Mouse (Mus musculus): ENCODE measurements around the gene Thoc3. TPM values are rescaled to one million over a fixed set of nuclear protein-coding genes. Genes with fewer than 3 reads are reported as not detected.

Thoc3 gene
- polyA plus RNA-seq, 1 experiment from 2014 or later, result 37.8 TPM

- H3K9ac ChIP-seq (ENCODE audit: low read depth, low read length), result no peak overlapping the region
- TF ChIP-seq CTCF (IDR thresholded peaks at IDR 0.05; ENCODE audit: low read depth), result no peak
- no peak overlapping the region for H3K4me3 ChIP-seq (ENCODE audit: low read depth, low read length)
- H3K4me2 ChIP-seq (replicated peaks; ENCODE audit: low read depth), result no peak overlapping the region
- WGBS, result 81% methylated on average over 12 of the region's 12 CpGs
- H3K36me3 ChIP-seq (ENCODE audit: control insufficient read depth, insufficient read depth), result no peaks in the 10 kb centered on the region
- H3K9me3 ChIP-seq (ENCODE audit: control insufficient read depth), result no peaks in the 10 kb centered on the region
- H3K27ac ChIP-seq (ENCODE audit: low read depth, low read length), result no peak overlapping the region
- H3K27me3 ChIP-seq (replicated peaks; ENCODE audit: control insufficient read depth, insufficient read depth, low read length), result no peaks in the 10 kb centered on the region
- H3K4me1 ChIP-seq (replicated peaks; ENCODE audit: control insufficient read depth, insufficient read depth, low read length), result no peaks in the 10 kb centered on the region
- no peak for ATAC-seq
Observed at GRCm38 (mm10) chr13:54420226-54420625, 48.4 kb downstream of the Thoc3 start.

DNA sequence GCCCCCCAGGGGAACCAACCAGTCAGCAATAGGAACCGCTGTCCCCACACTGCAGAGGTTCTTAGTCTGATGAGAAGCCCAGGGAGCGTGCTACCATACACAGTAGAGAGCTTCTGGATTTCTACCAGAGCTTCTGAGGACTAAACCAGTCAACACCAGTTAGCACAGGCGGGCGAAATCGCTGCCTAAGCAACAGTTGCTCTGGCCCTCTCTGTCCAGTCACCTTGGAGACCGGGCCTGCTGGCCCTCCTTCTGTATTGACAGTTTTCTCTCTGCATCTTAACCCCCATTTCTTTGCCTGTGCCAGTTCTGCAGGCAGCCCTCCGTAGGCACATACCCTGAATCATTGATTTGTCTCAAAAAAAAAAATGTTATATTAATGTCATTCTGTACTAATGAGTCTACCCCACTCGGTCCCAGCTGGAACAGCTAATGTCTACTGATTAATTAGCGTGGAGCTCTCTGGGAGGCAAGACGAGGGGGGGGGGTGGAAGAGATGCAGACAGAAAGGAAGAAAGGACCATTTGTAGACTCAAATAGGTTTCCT is 49.8 kb downstream of the Thoc3 start:
- H3K27ac ChIP-seq (ENCODE audit: low read depth, low read length), result no peak overlapping the region
- H3K27me3 ChIP-seq (replicated peaks; ENCODE audit: control insufficient read depth, insufficient read depth, low read length), result no peaks in the 10 kb centered on the region
- ATAC-seq, result no peak
- no peaks in the 10 kb centered on the region for H3K36me3 ChIP-seq (ENCODE audit: control insufficient read depth, insufficient read depth)
- TF ChIP-seq CTCF (IDR thresholded peaks at IDR 0.05; ENCODE audit: low read depth), result no peak
- no peaks in the 10 kb centered on the region for H3K4me1 ChIP-seq (replicated peaks; ENCODE audit: control insufficient read depth, insufficient read depth, low read length)
- no peaks in the 10 kb centered on the region for H3K9me3 ChIP-seq (ENCODE audit: control insufficient read depth)
- no peak overlapping the region for H3K9ac ChIP-seq (ENCODE audit: low read depth, low read length)
- H3K4me2 ChIP-seq (replicated peaks; ENCODE audit: low read depth), result no peak overlapping the region
- WGBS, result 66% methylated on average over 10 of the region's 10 CpGs
- H3K4me3 ChIP-seq (ENCODE audit: low read depth, low read length), result no peak overlapping the region

DNA sequence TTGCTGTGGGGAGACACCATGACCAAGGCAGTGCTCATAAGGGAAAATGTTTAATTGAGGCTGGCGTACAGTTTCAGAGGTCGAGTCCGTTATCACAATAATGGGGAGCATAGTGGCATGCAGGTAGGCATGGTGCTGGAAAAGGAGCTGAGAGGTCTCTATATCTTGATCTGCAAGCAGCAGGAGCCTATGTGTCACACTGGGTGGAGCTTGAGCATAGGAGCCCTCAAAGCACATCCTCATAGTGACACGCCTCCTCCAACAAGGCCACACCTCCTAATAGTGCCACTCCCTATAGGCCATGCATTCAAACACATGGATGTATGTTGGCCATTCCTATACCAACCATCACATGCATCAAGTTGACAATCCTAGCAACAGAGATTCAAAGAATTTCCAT is 53.6 kb downstream of the Thoc3 start:
- H3K4me3 ChIP-seq (ENCODE audit: low read depth, low read length), result no peak overlapping the region
- no peak for TF ChIP-seq CTCF (IDR thresholded peaks at IDR 0.05; ENCODE audit: low read depth)
- no peaks in the 10 kb centered on the region for H3K4me1 ChIP-seq (replicated peaks; ENCODE audit: control insufficient read depth, insufficient read depth, low read length)
- 84% methylated on average over 4 of the region's 4 CpGs for WGBS
- ATAC-seq, result peak; percentile 56
- no peaks in the 10 kb centered on the region for H3K36me3 ChIP-seq (ENCODE audit: control insufficient read depth, insufficient read depth)
- H3K4me2 ChIP-seq (replicated peaks; ENCODE audit: low read depth), result no peak overlapping the region
- no peaks in the 10 kb centered on the region for H3K9me3 ChIP-seq (ENCODE audit: control insufficient read depth)
- no peak overlapping the region for H3K9ac ChIP-seq (ENCODE audit: low read depth, low read length)
- H3K27me3 ChIP-seq (replicated peaks; ENCODE audit: control insufficient read depth, insufficient read depth, low read length), result no peaks in the 10 kb centered on the region
- H3K27ac ChIP-seq (ENCODE audit: low read depth, low read length), result no peak overlapping the region

DNA sequence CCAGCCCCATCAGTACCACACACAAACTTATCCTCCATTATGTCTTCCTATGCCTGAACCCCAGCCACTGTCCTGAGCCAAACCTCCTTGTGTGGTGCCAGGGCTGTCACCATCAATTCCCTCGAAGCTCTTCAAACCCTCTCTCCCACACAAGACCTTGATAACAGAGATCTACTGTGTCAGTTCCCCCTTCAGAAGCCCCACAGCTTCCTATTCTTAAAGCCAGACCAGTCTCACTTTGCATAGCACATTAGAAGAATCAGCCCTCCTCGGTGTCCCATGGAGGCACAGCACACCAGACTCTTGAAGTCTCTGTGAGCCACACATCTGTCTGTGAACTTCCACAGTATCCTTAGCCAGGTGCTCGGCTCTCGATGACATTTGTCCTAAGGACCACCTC is 55.9 kb downstream of the Thoc3 start:
- no peak for TF ChIP-seq CTCF (IDR thresholded peaks at IDR 0.05; ENCODE audit: low read depth)
- no peaks in the 10 kb centered on the region for H3K4me1 ChIP-seq (replicated peaks; ENCODE audit: control insufficient read depth, insufficient read depth, low read length)
- H3K9ac ChIP-seq (ENCODE audit: low read depth, low read length), result no peak overlapping the region
- H3K4me2 ChIP-seq (replicated peaks; ENCODE audit: low read depth), result no peak overlapping the region
- no peaks in the 10 kb centered on the region for H3K9me3 ChIP-seq (ENCODE audit: control insufficient read depth)
- H3K4me3 ChIP-seq (ENCODE audit: low read depth, low read length), result no peak overlapping the region
- no peak overlapping the region for H3K27ac ChIP-seq (ENCODE audit: low read depth, low read length)
- no peaks in the 10 kb centered on the region for H3K27me3 ChIP-seq (replicated peaks; ENCODE audit: control insufficient read depth, insufficient read depth, low read length)
- WGBS, result 77% methylated on average over 4 of the region's 4 CpGs
- no peak for ATAC-seq
- H3K36me3 ChIP-seq (ENCODE audit: control insufficient read depth, insufficient read depth), result no peaks in the 10 kb centered on the region

DNA sequence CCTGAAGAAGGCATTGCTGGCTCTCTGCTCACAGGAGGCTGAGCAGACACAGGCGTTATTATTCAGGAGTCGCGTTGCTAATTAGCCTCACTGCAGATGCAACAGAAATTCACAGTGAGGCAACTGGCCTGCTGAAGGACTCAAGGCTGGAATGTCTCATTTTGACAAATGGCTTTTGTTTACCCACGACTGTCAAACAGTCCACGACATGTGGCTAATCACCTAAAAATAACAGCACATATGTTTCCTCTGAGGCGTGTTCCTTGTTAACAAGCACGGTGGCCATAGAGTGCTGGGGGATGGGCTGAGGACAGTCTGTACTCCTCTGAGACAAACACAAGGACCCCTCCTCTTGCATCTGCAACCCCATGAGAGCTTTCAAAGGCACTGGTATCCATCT is 56.4 kb downstream of the Thoc3 start:
- H3K27ac ChIP-seq (ENCODE audit: low read depth, low read length), result no peak overlapping the region
- no peaks in the 10 kb centered on the region for H3K9me3 ChIP-seq (ENCODE audit: control insufficient read depth)
- H3K4me2 ChIP-seq (replicated peaks; ENCODE audit: low read depth), result no peak overlapping the region
- H3K9ac ChIP-seq (ENCODE audit: low read depth, low read length), result no peak overlapping the region
- no peaks in the 10 kb centered on the region for H3K4me1 ChIP-seq (replicated peaks; ENCODE audit: control insufficient read depth, insufficient read depth, low read length)
- WGBS, result 21% methylated on average over 7 of the region's 7 CpGs
- ATAC-seq, result no peak
- H3K4me3 ChIP-seq (ENCODE audit: low read depth, low read length), result no peak overlapping the region
- no peaks in the 10 kb centered on the region for H3K36me3 ChIP-seq (ENCODE audit: control insufficient read depth, insufficient read depth)
- no peak for TF ChIP-seq CTCF (IDR thresholded peaks at IDR 0.05; ENCODE audit: low read depth)
- no peaks in the 10 kb centered on the region for H3K27me3 ChIP-seq (replicated peaks; ENCODE audit: control insufficient read depth, insufficient read depth, low read length)

GRCm38 (mm10) chr13:54411656-54412055 is 57.0 kb downstream of the Thoc3 start:
- Histone ChIP-seq H3K4me1 (replicated peaks; ENCODE audit: control insufficient read depth, insufficient read depth, low read length) (no peaks in the 10 kb centered on the region), H3K9me3 (ENCODE audit: control insufficient read depth) (no peaks in the 10 kb centered on the region), H3K27ac (ENCODE audit: low read depth, low read length) (no peak overlapping the region), H3K4me3 (ENCODE audit: low read depth, low read length) (no peak overlapping the region), H3K36me3 (ENCODE audit: control insufficient read depth, insufficient read depth) (no peaks in the 10 kb centered on the region), H3K27me3 (replicated peaks; ENCODE audit: control insufficient read depth, insufficient read depth, low read length) (no peaks in the 10 kb centered on the region), H3K9ac (ENCODE audit: low read depth, low read length) (no peak overlapping the region), H3K4me2 (replicated peaks; ENCODE audit: low read depth) (no peak overlapping the region)
- no peak for TF ChIP-seq CTCF (IDR thresholded peaks at IDR 0.05; ENCODE audit: low read depth)
- no peak for ATAC-seq
- 89% methylated on average over 3 of the region's 3 CpGs for WGBS

Other genes with a start within 250 kb of the Thoc3 start
- 2.2 and 2.6 TPM in 2 replicates for gene Cplx2, start 97.5 kb downstream of the Thoc3 start, polyA plus RNA-seq (2015; fragmentation: Nextera tagmentation; extraction: Ambion mirVana)
- 2.1 and 2.2 TPM in 2 replicates for gene Simc1, start 34.9 kb upstream of the Thoc3 start, polyA plus RNA-seq (2015; fragmentation: Nextera tagmentation; extraction: Ambion mirVana)
- 99.5 and 99.6 TPM in 2 replicates for gene 4833439L19Rik, start 96.6 kb upstream of the Thoc3 start, polyA plus RNA-seq (2015; fragmentation: Nextera tagmentation; extraction: Ambion mirVana)
- 9.3 and 11.3 TPM in 2 replicates for gene Arl10, start 106.2 kb upstream of the Thoc3 start, polyA plus RNA-seq (2015; fragmentation: Nextera tagmentation; extraction: Ambion mirVana)
- 25.3 and 25.7 TPM in 2 replicates for gene Nop16, start 121.2 kb upstream of the Thoc3 start, polyA plus RNA-seq (2015; fragmentation: Nextera tagmentation; extraction: Ambion mirVana)
- gene Higd2a, start 121.4 kb upstream of the Thoc3 start, polyA plus RNA-seq (2015; fragmentation: Nextera tagmentation; extraction: Ambion mirVana), result 289 and 298 TPM in 2 replicates
- 154 and 158 TPM in 2 replicates for gene Cltb, start 142.5 kb upstream of the Thoc3 start, polyA plus RNA-seq (2015; fragmentation: Nextera tagmentation; extraction: Ambion mirVana)
- gene Faf2, start 152.9 kb upstream of the Thoc3 start, polyA plus RNA-seq (2015; fragmentation: Nextera tagmentation; extraction: Ambion mirVana), result 43.9 and 45.9 TPM in 2 replicates
- 73.0 and 75.1 TPM in 2 replicates for gene Rnf44, start 225.1 kb upstream of the Thoc3 start, polyA plus RNA-seq (2015; fragmentation: Nextera tagmentation; extraction: Ambion mirVana)
- gene Cdhr2, start 232.6 kb upstream of the Thoc3 start, polyA plus RNA-seq (2015; fragmentation: Nextera tagmentation; extraction: Ambion mirVana), result 267 and 292 TPM in 2 replicates